Mouse (Mus musculus): ENCODE measurements around the gene Grik2. TPM values are rescaled to one million over a fixed set of nuclear protein-coding genes. Genes with fewer than 3 reads are reported as not detected.
"Not testable (repeated sequence)": the region's sequence is repeated elsewhere in the genome, so short reads cannot be mapped to it uniquely, and the experiment has no call there.

The Grik2 gene
- polyA plus RNA-seq, 1 experiment from 2014 or later = 7.8 TPM

DNA sequence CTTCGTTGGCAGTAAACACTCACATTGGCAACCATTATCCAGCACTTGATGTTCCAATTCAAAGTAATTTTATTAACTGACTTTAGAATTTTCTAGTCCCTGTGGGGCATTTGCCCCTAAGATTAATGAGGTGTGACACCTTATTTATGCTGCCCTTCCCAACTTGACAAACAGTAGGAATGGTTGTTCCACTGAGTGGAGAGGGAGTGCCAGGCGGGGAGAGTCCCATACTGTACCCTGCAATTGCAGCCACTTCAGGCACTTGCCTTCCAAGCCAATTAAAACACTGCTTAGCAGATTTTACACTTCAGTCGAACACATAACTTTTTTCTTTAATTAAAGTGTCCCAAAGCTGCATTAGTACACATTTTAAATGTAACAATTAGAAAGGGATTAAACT is 568.9 kb downstream of the Grik2 start:
- Histone ChIP-seq H3K27ac (ENCODE audit: low read depth, low read length) (no peak overlapping the region), H3K27me3 (ENCODE audit: control insufficient read depth, insufficient read depth, low read length) (no peaks in the 10 kb centered on the region), H3K36me3 (ENCODE audit: control insufficient read depth, insufficient read depth, low read length) (no peaks in the 10 kb centered on the region), H3K9me3 (ENCODE audit: control insufficient read depth, low read length) (no peaks in the 10 kb centered on the region), H3K4me1 (ENCODE audit: control insufficient read depth, insufficient read depth, low read length) (no peaks in the 10 kb centered on the region), H3K4me3 (ENCODE audit: low read depth, low read length) (no peak overlapping the region), H3K9ac (ENCODE audit: low read length) (no peak overlapping the region), H3K4me2 (ENCODE audit: low read depth) (no peak overlapping the region)
- peak; percentile 80; the same call in 1 of the 2 replicates for ATAC-seq (ENCODE audit: insufficient read depth, low FRiP score, low TSS enrichment)
- 47% methylated on average over 3 of the region's 3 CpGs for WGBS
- DNase-seq (ENCODE audit: low spot score) = no peak

DNA sequence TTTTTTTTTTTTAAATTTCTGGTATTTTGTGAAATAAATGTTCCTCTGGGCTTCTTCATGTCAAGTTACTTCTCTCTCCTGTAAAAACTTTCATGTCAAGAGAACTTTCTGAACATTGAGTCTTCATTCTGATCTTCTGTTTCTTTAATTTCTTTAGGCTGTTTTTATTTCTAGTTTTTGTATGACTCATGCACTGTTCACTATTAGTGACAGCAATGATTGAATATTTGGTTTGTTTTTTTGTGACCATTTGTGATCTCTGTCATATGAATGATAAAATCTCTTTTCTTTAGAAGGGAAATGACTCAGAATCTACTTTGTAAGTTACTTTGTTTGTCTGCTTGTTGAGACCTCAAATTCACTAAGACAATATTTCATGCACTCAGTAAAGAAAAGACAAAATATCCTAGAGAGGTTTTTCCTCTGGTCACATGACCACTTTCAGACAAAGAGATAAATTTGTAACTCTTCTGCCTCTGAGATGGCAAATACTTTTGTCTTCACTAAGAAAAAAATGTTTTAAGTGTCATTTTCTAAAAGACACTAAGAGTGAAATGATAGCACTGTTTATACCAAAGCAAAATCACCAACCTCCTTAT is 596.7 kb downstream of the Grik2 start:
- Histone ChIP-seq H3K4me1 (ENCODE audit: control insufficient read depth, insufficient read depth, low read length) (no peaks in the 10 kb centered on the region), H3K27me3 (ENCODE audit: control insufficient read depth, insufficient read depth, low read length) (no peaks in the 10 kb centered on the region), H3K9ac (ENCODE audit: low read length) (no peak overlapping the region), H3K9me3 (ENCODE audit: control insufficient read depth, low read length) (no peaks in the 10 kb centered on the region), H3K4me3 (ENCODE audit: low read depth, low read length) (no peak overlapping the region), H3K4me2 (ENCODE audit: low read depth) (no peak overlapping the region), H3K27ac (ENCODE audit: low read depth, low read length) (no peak overlapping the region), H3K36me3 (ENCODE audit: control insufficient read depth, insufficient read depth, low read length) (no peaks in the 10 kb centered on the region)
- DNase-seq (ENCODE audit: low spot score) (no peak), ATAC-seq (ENCODE audit: insufficient read depth, low FRiP score, low TSS enrichment) (no peak)

DNA sequence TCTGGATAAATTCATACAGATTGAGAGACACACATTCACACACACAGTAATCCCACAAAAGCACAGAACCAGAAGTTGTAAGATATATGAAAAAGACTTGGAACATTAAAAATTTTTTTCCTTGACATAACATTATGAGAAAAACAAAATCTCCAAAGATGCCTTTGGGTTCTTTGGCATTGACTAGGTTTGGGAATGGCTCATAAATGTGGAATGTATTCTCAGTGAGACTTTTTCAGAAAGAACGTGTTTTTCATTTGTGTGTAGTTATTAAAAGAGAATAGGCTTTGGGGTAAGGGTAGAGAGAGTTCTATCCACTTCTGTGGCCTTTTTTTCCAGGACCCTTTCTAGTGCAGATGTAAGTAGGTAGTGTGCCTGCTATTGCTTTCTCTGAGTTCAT is 597.3 kb downstream of the Grik2 start:
- no peak overlapping the region for H3K4me2 ChIP-seq (ENCODE audit: low read depth)
- no peaks in the 10 kb centered on the region for H3K4me1 ChIP-seq (ENCODE audit: control insufficient read depth, insufficient read depth, low read length)
- 90% methylated on average over 1 of the region's 1 CpGs for WGBS
- ATAC-seq (ENCODE audit: insufficient read depth, low FRiP score, low TSS enrichment) = no peak
- H3K9ac ChIP-seq (ENCODE audit: low read length) = no peak overlapping the region
- DNase-seq (ENCODE audit: low spot score) = no peak
- H3K9me3 ChIP-seq (ENCODE audit: control insufficient read depth, low read length) = no peaks in the 10 kb centered on the region
- no peaks in the 10 kb centered on the region for H3K27me3 ChIP-seq (ENCODE audit: control insufficient read depth, insufficient read depth, low read length)
- H3K4me3 ChIP-seq (ENCODE audit: low read depth, low read length) = no peak overlapping the region
- H3K27ac ChIP-seq (ENCODE audit: low read depth, low read length) = no peak overlapping the region
- no peaks in the 10 kb centered on the region for H3K36me3 ChIP-seq (ENCODE audit: control insufficient read depth, insufficient read depth, low read length)

DNA sequence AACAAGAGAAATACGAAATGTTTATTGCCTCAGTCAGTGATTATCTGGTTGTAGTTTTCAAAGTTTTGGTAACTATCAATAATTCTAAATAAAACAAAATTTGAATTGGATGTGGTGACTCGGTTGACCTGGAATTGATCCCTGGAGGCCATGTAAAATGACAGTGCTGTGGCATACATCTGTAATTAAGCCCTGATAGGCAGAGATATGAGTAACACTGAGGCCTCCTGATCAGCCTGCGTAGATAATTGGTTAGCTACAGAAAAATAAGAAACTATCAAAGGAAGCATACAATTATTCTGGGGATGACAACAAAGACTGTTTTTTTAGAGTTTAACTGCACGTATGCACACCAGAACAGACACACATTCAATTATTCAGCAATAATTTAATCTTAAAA is 634.4 kb downstream of the Grik2 start:
- Histone ChIP-seq H3K27ac (ENCODE audit: low read depth, low read length) (no peak overlapping the region), H3K36me3 (ENCODE audit: control insufficient read depth, insufficient read depth, low read length) (no peaks in the 10 kb centered on the region), H3K4me2 (ENCODE audit: low read depth) (no peak overlapping the region), H3K4me1 (ENCODE audit: control insufficient read depth, insufficient read depth, low read length) (no peaks in the 10 kb centered on the region), H3K27me3 (ENCODE audit: control insufficient read depth, insufficient read depth, low read length) (no peaks in the 10 kb centered on the region), H3K9ac (ENCODE audit: low read length) (no peak overlapping the region), H3K4me3 (ENCODE audit: low read depth, low read length) (no peak overlapping the region), H3K9me3 (ENCODE audit: control insufficient read depth, low read length) (no peaks in the 10 kb centered on the region)
- 74% methylated on average over 4 of the region's 4 CpGs for WGBS
- DNase-seq (ENCODE audit: low spot score) = no peak
- ATAC-seq (ENCODE audit: insufficient read depth, low FRiP score, low TSS enrichment) = no peak

DNA sequence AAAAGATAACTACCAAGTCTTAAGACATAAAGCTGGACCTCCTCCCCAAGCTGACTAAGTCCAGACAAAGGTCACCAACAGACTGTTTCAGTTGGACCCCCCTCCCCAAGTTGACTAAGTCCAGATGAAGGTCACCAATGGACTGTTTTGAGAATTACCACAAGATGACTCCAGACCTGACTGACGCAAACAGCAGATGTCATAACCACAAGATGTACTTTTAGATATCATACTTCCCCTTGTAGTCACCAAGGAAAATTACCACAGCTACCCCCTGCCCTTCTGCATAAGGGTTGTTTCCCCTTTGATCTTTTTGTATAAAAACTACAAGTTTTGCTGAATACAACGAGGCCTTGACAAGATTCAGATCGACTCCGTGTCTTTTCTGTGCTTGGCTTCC is 637.1 kb downstream of the Grik2 start:
- 91% methylated on average over 4 of the region's 4 CpGs for WGBS
- not testable (repeated sequence) for ATAC-seq (ENCODE audit: insufficient read depth, low FRiP score, low TSS enrichment); H3K4me2 ChIP-seq (ENCODE audit: low read depth); H3K4me1 ChIP-seq (ENCODE audit: control insufficient read depth, insufficient read depth, low read length); H3K9ac ChIP-seq (ENCODE audit: low read length); DNase-seq (ENCODE audit: low spot score); H3K27me3 ChIP-seq (ENCODE audit: control insufficient read depth, insufficient read depth, low read length); H3K9me3 ChIP-seq (ENCODE audit: control insufficient read depth, low read length); H3K4me3 ChIP-seq (ENCODE audit: low read depth, low read length); H3K36me3 ChIP-seq (ENCODE audit: control insufficient read depth, insufficient read depth, low read length); H3K27ac ChIP-seq (ENCODE audit: low read depth, low read length)

DNA sequence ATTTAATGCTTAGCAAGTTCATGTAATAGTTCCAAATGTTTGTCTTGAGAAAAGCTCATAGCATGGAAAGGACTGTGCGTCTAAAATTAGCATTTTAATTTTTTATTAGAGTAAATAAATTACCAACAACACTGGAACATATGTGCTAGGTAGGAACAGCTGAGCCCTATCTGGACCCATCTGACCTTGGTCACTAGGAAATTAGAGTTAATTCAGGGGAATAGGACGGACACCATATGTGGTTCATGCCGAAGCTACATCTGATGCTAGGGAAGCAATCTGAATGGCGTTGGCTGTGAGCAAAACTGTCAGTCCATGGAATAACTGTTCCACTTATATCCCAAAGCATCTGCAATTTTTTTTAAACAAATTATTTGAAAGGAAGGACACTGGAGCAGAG is 638.9 kb downstream of the Grik2 start:
- ATAC-seq (ENCODE audit: insufficient read depth, low FRiP score, low TSS enrichment) (0 out of 2 replicates have a peak, but pooled peaks have one; percentile 42), DNase-seq (ENCODE audit: low spot score) (no peak)
- H3K9ac ChIP-seq (ENCODE audit: low read length) = no peak overlapping the region
- H3K4me3 ChIP-seq (ENCODE audit: low read depth, low read length) = no peak overlapping the region
- no peaks in the 10 kb centered on the region for H3K36me3 ChIP-seq (ENCODE audit: control insufficient read depth, insufficient read depth, low read length)
- H3K27ac ChIP-seq (ENCODE audit: low read depth, low read length) = no peak overlapping the region
- H3K4me2 ChIP-seq (ENCODE audit: low read depth) = no peak overlapping the region
- no peaks in the 10 kb centered on the region for H3K4me1 ChIP-seq (ENCODE audit: control insufficient read depth, insufficient read depth, low read length)
- H3K27me3 ChIP-seq (ENCODE audit: control insufficient read depth, insufficient read depth, low read length) = no peaks in the 10 kb centered on the region
- no peaks in the 10 kb centered on the region for H3K9me3 ChIP-seq (ENCODE audit: control insufficient read depth, low read length)
- WGBS = 67% methylated on average over 4 of the region's 4 CpGs

DNA sequence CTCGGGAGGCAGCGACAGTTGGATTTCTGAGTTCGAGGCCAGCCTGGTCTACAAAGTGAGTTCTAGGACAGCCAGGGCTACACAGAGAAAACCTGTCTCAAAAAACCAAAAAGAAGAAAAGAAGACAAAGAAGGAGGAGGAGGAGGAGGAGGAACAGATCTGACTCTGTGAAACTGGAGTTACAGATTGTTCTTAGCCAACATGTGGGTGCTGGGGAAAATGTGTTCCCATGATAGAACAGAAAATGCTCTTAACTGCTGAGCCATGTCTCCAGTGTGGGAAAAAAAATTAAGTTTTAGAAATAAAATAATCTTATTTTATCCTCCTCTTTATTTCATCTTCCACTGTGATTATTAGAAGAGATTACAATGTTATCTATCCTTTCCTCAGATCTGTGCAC is 645.9 kb downstream of the Grik2 start:
- H3K9me3 ChIP-seq (ENCODE audit: control insufficient read depth, low read length) = no peaks in the 10 kb centered on the region
- H3K9ac ChIP-seq (ENCODE audit: low read length) = no peak overlapping the region
- H3K27ac ChIP-seq (ENCODE audit: low read depth, low read length) = no peak overlapping the region
- H3K27me3 ChIP-seq (ENCODE audit: control insufficient read depth, insufficient read depth, low read length) = no peaks in the 10 kb centered on the region
- no peaks in the 10 kb centered on the region for H3K36me3 ChIP-seq (ENCODE audit: control insufficient read depth, insufficient read depth, low read length)
- no peak overlapping the region for H3K4me2 ChIP-seq (ENCODE audit: low read depth)
- 92% methylated on average over 3 of the region's 3 CpGs for WGBS
- DNase-seq (ENCODE audit: low spot score) (no peak), ATAC-seq (ENCODE audit: insufficient read depth, low FRiP score, low TSS enrichment) (no peak)
- H3K4me1 ChIP-seq (ENCODE audit: control insufficient read depth, insufficient read depth, low read length) = no peaks in the 10 kb centered on the region
- H3K4me3 ChIP-seq (ENCODE audit: low read depth, low read length) = no peak overlapping the region

DNA sequence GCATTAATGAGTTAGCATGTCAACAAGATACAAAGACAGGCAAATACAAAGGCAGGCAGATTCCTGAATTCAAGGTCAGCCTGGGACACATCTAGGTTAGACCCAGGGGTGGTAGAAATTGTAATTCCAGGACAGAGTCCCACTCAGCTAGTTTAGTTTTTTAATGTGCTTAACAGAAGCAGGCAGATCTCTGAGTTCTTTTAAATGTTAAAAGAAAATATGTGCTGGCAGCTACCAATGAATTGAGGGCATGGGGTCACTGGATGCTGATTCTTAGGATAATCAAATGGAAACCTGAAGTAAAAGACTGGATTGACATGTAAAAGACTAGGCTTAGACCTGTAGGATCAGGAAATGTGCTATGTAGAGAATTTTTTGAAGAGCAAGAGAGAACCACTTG is 651.8 kb downstream of the Grik2 start:
- Histone ChIP-seq H3K4me1 (ENCODE audit: control insufficient read depth, insufficient read depth, low read length) (no peaks in the 10 kb centered on the region), H3K9me3 (ENCODE audit: control insufficient read depth, low read length) (no peaks in the 10 kb centered on the region), H3K36me3 (ENCODE audit: control insufficient read depth, insufficient read depth, low read length) (no peaks in the 10 kb centered on the region), H3K4me3 (ENCODE audit: low read depth, low read length) (no peak overlapping the region), H3K27me3 (ENCODE audit: control insufficient read depth, insufficient read depth, low read length) (no peaks in the 10 kb centered on the region), H3K27ac (ENCODE audit: low read depth, low read length) (no peak overlapping the region), H3K4me2 (ENCODE audit: low read depth) (no peak overlapping the region), H3K9ac (ENCODE audit: low read length) (no peak overlapping the region)
- ATAC-seq (ENCODE audit: insufficient read depth, low FRiP score, low TSS enrichment) (no peak), DNase-seq (ENCODE audit: low spot score) (no peak)

DNA sequence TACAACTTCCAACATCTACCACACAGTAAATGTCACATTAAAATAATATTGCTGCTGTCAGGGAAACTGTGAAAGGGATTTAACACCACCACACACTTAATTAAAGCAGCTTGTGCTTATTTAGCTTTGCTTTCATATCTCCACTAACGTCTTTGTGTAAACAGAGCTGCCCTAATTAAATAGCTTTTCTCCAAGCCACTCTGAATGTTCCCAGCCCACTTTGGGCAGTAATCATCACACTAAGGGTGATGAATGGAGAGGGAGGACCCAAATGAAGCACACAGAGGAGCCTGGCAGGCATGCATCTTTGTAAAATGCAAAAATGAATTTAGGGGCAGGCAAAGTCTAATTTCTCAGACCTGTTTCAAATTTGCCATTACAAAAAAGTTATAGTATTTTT is 657.3 kb downstream of the Grik2 start:
- Histone ChIP-seq H3K9ac (ENCODE audit: low read length) (no peak overlapping the region), H3K9me3 (ENCODE audit: control insufficient read depth, low read length) (no peaks in the 10 kb centered on the region), H3K36me3 (ENCODE audit: control insufficient read depth, insufficient read depth, low read length) (no peaks in the 10 kb centered on the region), H3K4me1 (ENCODE audit: control insufficient read depth, insufficient read depth, low read length) (no peaks in the 10 kb centered on the region), H3K27ac (ENCODE audit: low read depth, low read length) (no peak overlapping the region), H3K27me3 (ENCODE audit: control insufficient read depth, insufficient read depth, low read length) (no peaks in the 10 kb centered on the region), H3K4me3 (ENCODE audit: low read depth, low read length) (no peak overlapping the region), H3K4me2 (ENCODE audit: low read depth) (no peak overlapping the region)
- WGBS = 17% methylated on average over 1 of the region's 1 CpGs
- ATAC-seq (ENCODE audit: insufficient read depth, low FRiP score, low TSS enrichment) (no peak), DNase-seq (ENCODE audit: low spot score) (no peak)
